Mouse (Mus musculus) stomach, postnatal 0 days (tissue): ENCODE measurements around the gene Egr4. TPM values are rescaled to one million over a fixed set of nuclear protein-coding genes. Genes with fewer than 3 reads are reported as not detected.

ENCODE experiments used
- ATAC-seq: fragments of 200-750 bp; cut with Nextera tagmentation; 2 replicates; pipeline ENCODE4 v1.8.0; 2017; ENCODE audit not compliant: low FRiP score, low TSS enrichment
- DNase-seq: peaks from one replicate; pipeline ENCODE4 v3.0.0-alpha.2; 2016; ENCODE audit warnings: low spot score
- H3K27ac ChIP-seq: fragments of 300-500 bp; sonication (generic); replicated peaks from 2 replicates; pipeline ENCODE4 v1.5.1; 2014; ENCODE audit warnings: mild to moderate bottlenecking, control low read depth
- H3K27me3 ChIP-seq: fragments of 300-500 bp; sonication (generic); 2 replicates; pipeline ENCODE4 v1.6.1; 2014; ENCODE audit warnings: low read length; ENCODE audit not compliant: control insufficient read depth, insufficient read depth
- H3K36me3 ChIP-seq: fragments of 300-500 bp; sonication (generic); 2 replicates; pipeline ENCODE4 v1.6.1; 2014; ENCODE audit warnings: low read length, mixed read lengths; ENCODE audit not compliant: control insufficient read depth, insufficient read depth
- H3K4me1 ChIP-seq: fragments of 300-500 bp; sonication (generic); replicated peaks from 2 replicates; pipeline ENCODE4 v1.6.1; 2014; ENCODE audit warnings: antibody characterized with exemption; ENCODE audit not compliant: control insufficient read depth, insufficient read depth
- H3K4me2 ChIP-seq: fragments of 300-500 bp; sonication (generic); replicated peaks from 2 replicates; pipeline ENCODE4 v1.6.1; 2014; ENCODE audit warnings: low read depth, mild to moderate bottlenecking, control low read depth, moderate library complexity
- H3K4me3 ChIP-seq: fragments of 300-500 bp; sonication (generic); 2 replicates; pipeline ENCODE4 v1.5.1; 2014; ENCODE audit warnings: low read depth, low read length, control low read depth
- H3K9ac ChIP-seq: fragments of 300-500 bp; sonication (generic); 2 replicates; pipeline ENCODE4 v1.6.1; 2014; ENCODE audit warnings: mild to moderate bottlenecking, low read length, control low read depth, mixed read lengths
- H3K9me3 ChIP-seq: fragments of 300-500 bp; sonication (generic); 2 replicates; pipeline ENCODE4 v1.6.1; 2016; ENCODE audit warnings: low read length; ENCODE audit not compliant: control insufficient read depth
- CTCF ChIP-seq: IDR thresholded peaks from 2 replicates; pipeline ENCODE4 v1.5.1; 2016; ENCODE audit warnings: antibody characterized with exemption, low read depth, mild to moderate bottlenecking, moderate library complexity
- EP300 ChIP-seq: optimal IDR thresholded peaks from 2 replicates; pipeline ENCODE3; 2016; ENCODE audit warnings: antibody characterized with exemption
- WGBS: fragments of 180-500 bp; shearing (Covaris S2); extraction: QIAGEN DNeasy Blood & Tissue Kit; methylation state at CpG from one replicate; pipeline ENCODE4 v1.1.7; 2014; 5-methylcytosine and 5-hydroxymethylcytosine counted together
- polyA plus RNA-seq: library from polyadenylated mRNA; unstranded; fragments of >200 nt; fragmentation: Nextera tagmentation; extraction: Ambion mirVana; gene quantifications from 2 replicates; pipeline ENCODE4 v1.2.1, GENCODE M21; 2015

Egr4 gene
- polyA plus RNA-seq, result not detected in 2 replicates

DNA sequence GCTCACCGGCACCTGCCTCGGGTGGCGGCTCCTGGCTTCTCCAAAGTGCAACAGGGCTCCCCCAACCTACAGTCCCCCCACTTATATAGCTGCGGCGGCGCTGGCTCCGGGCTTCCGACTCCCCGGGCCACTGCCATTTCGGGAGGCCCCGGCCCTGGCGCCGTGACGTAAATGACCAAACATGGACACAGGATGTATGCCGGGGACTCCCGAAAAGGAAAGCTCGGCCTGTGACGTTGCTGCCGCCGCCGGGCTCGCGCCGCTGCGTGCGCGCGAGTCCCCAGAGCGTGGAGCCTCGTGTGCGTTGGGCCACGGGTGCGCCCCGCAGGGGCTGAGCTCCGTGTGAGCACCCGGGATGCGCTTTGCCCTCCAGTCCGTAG, at the start of gene Egr4:
Gene Egr4 (minus strand): TSS at position 59 of the 380 bp plus-strand sequence.
- Histone ChIP-seq H3K4me1 (no peaks in the 10 kb centered on the region; the same call in 1 of the 2 replicates), H3K4me3 (peak within 1 kb of the TSS; percentile 40), H3K36me3 (no peaks in the 10 kb centered on the region), H3K9ac (no peak within 1 kb of the TSS), H3K9me3 (no peaks in the 10 kb centered on the region), H3K4me2 (peak within 1 kb of the TSS; percentile 70), H3K27ac (no peak within 1 kb of the TSS), H3K27me3 (peaks cover 34% of the 10 kb centered on the region)
- ATAC-seq (peak; percentile 50), DNase-seq (peak; percentile 55)
- 1% methylated on average over 38 of the region's 38 CpGs for WGBS
- TF ChIP-seq EP300, result no peak
- no peak for TF ChIP-seq CTCF

DNA sequence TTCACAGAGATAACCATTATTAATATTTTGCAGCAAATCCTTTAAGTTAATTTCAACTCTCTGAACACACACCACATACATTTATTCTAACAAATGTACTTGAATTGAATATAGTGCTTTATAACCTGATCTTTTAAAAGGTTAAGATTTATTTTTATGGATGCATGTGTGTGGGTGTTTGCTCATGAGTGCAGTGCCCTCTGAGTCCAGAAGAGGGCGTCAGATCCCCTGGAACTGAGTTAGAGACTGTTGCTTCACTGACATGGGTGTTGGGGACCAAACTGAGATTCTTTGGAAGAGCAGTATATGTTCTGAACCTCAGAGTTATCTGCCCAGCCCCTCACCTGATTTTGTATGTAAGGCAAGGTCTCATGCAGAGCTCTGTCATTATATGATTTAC, 49.0 kb upstream of the Egr4 start:
- Histone ChIP-seq H3K27ac (no peak overlapping the region), H3K36me3 (no peaks in the 10 kb centered on the region), H3K9me3 (no peaks in the 10 kb centered on the region), H3K4me2 (no peak overlapping the region), H3K4me1 (no peaks in the 10 kb centered on the region), H3K27me3 (no peaks in the 10 kb centered on the region), H3K9ac (no peak overlapping the region), H3K4me3 (no peak overlapping the region)
- DNase-seq (no peak), ATAC-seq (no peak)
- TF ChIP-seq EP300, result no peak
- peak; percentile 23; the same call in 1 of the 2 replicates for TF ChIP-seq CTCF
- 27% methylated on average over 1 of the region's 1 CpGs for WGBS

- H3K36me3 ChIP-seq, result no peaks in the 10 kb centered on the region
- DNase-seq (no peak), ATAC-seq (no peak)
- H3K27ac ChIP-seq, result no peak overlapping the region
- H3K9ac ChIP-seq, result no peak overlapping the region
- no peak overlapping the region for H3K4me2 ChIP-seq
- TF ChIP-seq EP300 (no peak), CTCF (no peak)
- H3K27me3 ChIP-seq, result no peaks in the 10 kb centered on the region
- H3K9me3 ChIP-seq, result no peaks in the 10 kb centered on the region
- H3K4me3 ChIP-seq, result no peak overlapping the region
- 82% methylated on average over 5 of the region's 5 CpGs for WGBS
- no peaks in the 10 kb centered on the region for H3K4me1 ChIP-seq
Observed at GRCm38 (mm10) chr6:85547642-85548041, 34.3 kb upstream of the Egr4 start.

DNA sequence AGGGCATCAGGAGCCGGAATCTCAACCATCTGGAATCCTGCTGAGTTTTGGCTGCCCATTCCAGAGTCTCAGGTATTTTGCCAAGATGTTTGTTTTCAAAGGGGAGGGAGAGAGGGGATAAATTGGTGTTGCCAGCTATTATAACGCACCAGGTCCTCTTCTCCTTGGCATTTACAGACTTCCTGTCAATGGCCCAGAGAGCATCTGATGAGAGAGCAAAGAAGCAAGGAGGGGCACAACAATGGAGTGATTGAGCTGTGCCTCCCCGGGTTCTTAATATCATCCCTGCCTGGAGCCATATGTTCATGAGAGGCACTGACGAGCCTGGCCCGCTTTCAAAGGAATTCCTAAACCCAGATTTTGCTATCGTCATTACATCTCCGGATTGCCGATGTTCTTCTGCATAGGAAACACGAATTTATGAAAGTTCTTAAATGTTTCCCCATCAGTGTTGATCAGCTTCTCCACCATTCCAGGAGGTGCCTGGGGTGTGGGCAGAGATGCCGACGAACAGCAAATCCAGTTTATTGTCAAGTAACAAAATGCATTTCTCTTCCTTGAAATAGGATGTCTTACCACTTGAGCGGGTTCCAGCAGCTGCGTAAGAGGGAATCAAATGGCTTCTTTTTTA, 31.0 kb upstream of the Egr4 start:
- H3K9ac ChIP-seq, result no peak overlapping the region
- no peaks in the 10 kb centered on the region for H3K36me3 ChIP-seq
- ATAC-seq (no peak), DNase-seq (no peak)
- no peaks in the 10 kb centered on the region for H3K27me3 ChIP-seq
- H3K27ac ChIP-seq, result no peak overlapping the region
- 82% methylated on average over 13 of the region's 13 CpGs for WGBS
- no peaks in the 10 kb centered on the region for H3K9me3 ChIP-seq
- no peak overlapping the region for H3K4me2 ChIP-seq
- TF ChIP-seq EP300 (no peak), CTCF (no peak)
- H3K4me1 ChIP-seq, result no peaks in the 10 kb centered on the region
- H3K4me3 ChIP-seq, result no peak overlapping the region

- Histone ChIP-seq H3K4me1 (no peaks in the 10 kb centered on the region), H3K9ac (no peak overlapping the region), H3K4me3 (no peak overlapping the region), H3K27me3 (no peaks in the 10 kb centered on the region), H3K27ac (no peak overlapping the region), H3K4me2 (no peak overlapping the region), H3K9me3 (no peaks in the 10 kb centered on the region), H3K36me3 (no peaks in the 10 kb centered on the region)
- DNase-seq (no peak), ATAC-seq (no peak)
- TF ChIP-seq EP300, result no peak
- TF ChIP-seq CTCF, result no peak
- 64% methylated on average over 10 of the region's 10 CpGs for WGBS
Observed at GRCm38 (mm10) chr6:85543351-85544175, 30.2 kb upstream of the Egr4 start.

- no peak overlapping the region for H3K4me2 ChIP-seq
- no peaks in the 10 kb centered on the region for H3K9me3 ChIP-seq
- no peaks in the 10 kb centered on the region for H3K4me1 ChIP-seq
- H3K27me3 ChIP-seq, result no peaks in the 10 kb centered on the region
- H3K4me3 ChIP-seq, result no peak overlapping the region
- TF ChIP-seq CTCF, result no peak
- TF ChIP-seq EP300, result no peak
- ATAC-seq, result no peak
- no peak for DNase-seq
- no peak overlapping the region for H3K9ac ChIP-seq
- H3K27ac ChIP-seq, result no peak overlapping the region
- H3K36me3 ChIP-seq, result no peaks in the 10 kb centered on the region
- 62% methylated on average over 2 of the region's 2 CpGs for WGBS
Observed at GRCm38 (mm10) chr6:85522825-85523224, 9.4 kb upstream of the Egr4 start.
